Mouse (Mus musculus) heart, embryonic 15.5 days (tissue): ENCODE data around the gene AY074887. TPM values are rescaled to one million over a fixed set of nuclear protein-coding genes. Genes with fewer than 3 reads are reported as not detected.

Source experiments
- ATAC-seq: fragments of 200-750 bp; cut with Nextera tagmentation; replicated peaks from 2 replicates; pipeline ENCODE4 v1.8.0; 2017; ENCODE audit warnings: low read depth, moderate TSS enrichment; ENCODE audit not compliant: insufficient number of reproducible peaks, insufficient read depth, low FRiP score
- H3K27ac ChIP-seq: fragments of 300-500 bp; sonication (generic); 2 replicates; pipeline ENCODE4 v1.5.1; 2015; ENCODE audit warnings: mild to moderate bottlenecking, inconsistent platforms
- H3K27me3 ChIP-seq: fragments of 300-500 bp; sonication (generic); 2 replicates; pipeline ENCODE4 v1.6.1; 2015; ENCODE audit warnings: inconsistent platforms
- H3K36me3 ChIP-seq: fragments of 300-500 bp; sonication (generic); 2 replicates; pipeline ENCODE4 v1.6.1; 2015; ENCODE audit warnings: mild to moderate bottlenecking, inconsistent platforms
- H3K4me1 ChIP-seq: fragments of 300-500 bp; sonication (generic); replicated peaks from 2 replicates; pipeline ENCODE4 v1.6.1; 2015; ENCODE audit warnings: inconsistent platforms
- H3K4me2 ChIP-seq: fragments of 300-500 bp; sonication (generic); 2 replicates; pipeline ENCODE4 v1.6.1; 2015; ENCODE audit warnings: inconsistent platforms, mild to moderate bottlenecking, moderate library complexity
- H3K4me3 ChIP-seq: fragments of 300-500 bp; sonication (generic); 2 replicates; pipeline ENCODE4 v1.5.1; 2015; ENCODE audit warnings: mild to moderate bottlenecking, inconsistent platforms
- H3K9ac ChIP-seq: fragments of 300-500 bp; sonication (generic); 2 replicates; pipeline ENCODE4 v1.6.1; 2015; ENCODE audit warnings: mild to moderate bottlenecking, inconsistent platforms
- H3K9me3 ChIP-seq: fragments of 300-500 bp; sonication (generic); replicated peaks from 2 replicates; pipeline ENCODE4 v1.6.1; 2016; ENCODE audit warnings: inconsistent platforms
- WGBS: fragments of 180-500 bp; shearing (Covaris S2); methylation state at CpG from one replicate; pipeline ENCODE4 v1.1.7; 2015; ENCODE audit warnings: mixed read lengths; 5-methylcytosine and 5-hydroxymethylcytosine counted together
- polyA plus RNA-seq: library from polyadenylated mRNA; unstranded; fragments of >200 nt; fragmentation: Nextera tagmentation; extraction: Ambion mirVana; gene quantifications from 2 replicates; pipeline ENCODE4 v1.2.1, GENCODE M21; 2015

AY074887 gene
- polyA plus RNA-seq, 1 experiment from 2014 or later: 0.62 TPM

DNA sequence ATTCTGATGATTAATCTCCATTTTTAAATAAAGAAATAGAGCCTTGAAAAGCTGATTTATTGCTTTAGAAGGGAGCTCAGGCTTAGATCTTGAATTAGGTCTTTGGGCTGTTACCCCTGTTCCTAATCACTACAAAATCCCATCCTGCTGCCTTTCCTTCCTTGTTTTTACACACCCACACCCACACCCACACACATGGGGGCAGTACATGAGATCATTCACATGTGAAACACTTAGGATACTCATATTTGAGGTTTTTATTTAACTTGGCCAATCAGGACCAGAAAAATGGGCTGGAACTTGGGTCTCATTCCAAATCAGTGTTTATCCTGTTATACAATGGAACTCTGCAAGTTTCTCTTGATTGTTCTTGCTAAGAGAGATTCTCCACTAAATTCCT lies 1.3 kb downstream of the AY074887 start:
- Histone ChIP-seq H3K9me3 (no peaks in the 10 kb centered on the region), H3K27ac (no peak overlapping the region), H3K9ac (no peak overlapping the region), H3K4me3 (no peak overlapping the region), H3K27me3 (no peaks in the 10 kb centered on the region), H3K4me2 (no peak overlapping the region), H3K36me3 (peaks cover 21% of the 10 kb centered on the region; the same call in 1 of the 2 replicates), H3K4me1 (peaks cover 17% of the 10 kb centered on the region)
- ATAC-seq: no peak

DNA sequence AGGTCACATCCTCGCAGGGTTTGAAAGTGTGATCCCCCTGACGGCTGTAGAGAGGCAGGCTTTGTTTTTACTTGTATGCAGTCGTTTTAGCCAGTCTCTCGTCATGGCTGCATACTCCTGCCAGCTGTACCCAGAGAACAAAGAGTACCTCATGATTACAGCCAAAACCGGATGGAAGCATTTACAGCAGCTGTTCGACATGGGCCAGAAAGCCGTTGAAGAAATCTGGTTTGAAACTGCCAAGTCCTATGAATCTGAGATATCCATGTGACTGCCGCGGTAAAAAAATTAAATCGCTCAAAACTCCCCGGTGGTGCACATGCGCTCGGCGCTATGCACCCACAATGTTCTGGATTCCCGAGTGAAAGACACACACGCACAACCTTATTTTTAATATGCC lies 4.5 kb downstream of the AY074887 start:
- Histone ChIP-seq H3K9ac (no peak overlapping the region), H3K9me3 (no peaks in the 10 kb centered on the region), H3K36me3 (no peaks in the 10 kb centered on the region), H3K27me3 (no peaks in the 10 kb centered on the region), H3K4me3 (no peak overlapping the region), H3K4me1 (peaks cover under 1% of the 10 kb centered on the region), H3K4me2 (no peak overlapping the region), H3K27ac (no peak overlapping the region)
- no peak for ATAC-seq
- WGBS: 71% methylated on average over 16 of the region's 16 CpGs

DNA sequence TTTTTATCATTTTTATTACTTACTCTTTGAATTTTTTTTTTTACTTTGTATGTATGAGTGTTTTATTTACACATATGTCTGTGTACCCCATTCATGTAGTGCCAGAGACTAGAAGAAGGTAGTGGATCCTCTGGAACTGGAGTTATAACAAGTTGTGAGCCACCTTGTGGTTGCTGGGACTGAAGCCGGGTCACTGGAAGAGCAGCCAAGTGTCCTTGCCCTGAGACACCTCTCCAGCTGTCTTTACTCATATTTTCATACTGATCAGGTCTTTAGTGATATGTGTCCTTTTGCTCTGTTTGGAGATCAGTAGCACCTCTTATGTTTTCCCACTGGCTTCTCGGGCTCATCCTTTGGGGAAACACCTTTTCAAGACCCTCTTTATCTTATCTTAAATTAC lies 6.3 kb downstream of the AY074887 start:
- H3K9me3 ChIP-seq: no peaks in the 10 kb centered on the region
- H3K36me3 ChIP-seq: no peaks in the 10 kb centered on the region
- H3K27ac ChIP-seq: no peak overlapping the region
- 70% methylated on average over 2 of the region's 2 CpGs for WGBS
- H3K27me3 ChIP-seq: no peaks in the 10 kb centered on the region
- H3K9ac ChIP-seq: no peak overlapping the region
- H3K4me3 ChIP-seq: no peak overlapping the region
- no peaks in the 10 kb centered on the region for H3K4me1 ChIP-seq
- no peak for ATAC-seq
- no peak overlapping the region for H3K4me2 ChIP-seq

DNA sequence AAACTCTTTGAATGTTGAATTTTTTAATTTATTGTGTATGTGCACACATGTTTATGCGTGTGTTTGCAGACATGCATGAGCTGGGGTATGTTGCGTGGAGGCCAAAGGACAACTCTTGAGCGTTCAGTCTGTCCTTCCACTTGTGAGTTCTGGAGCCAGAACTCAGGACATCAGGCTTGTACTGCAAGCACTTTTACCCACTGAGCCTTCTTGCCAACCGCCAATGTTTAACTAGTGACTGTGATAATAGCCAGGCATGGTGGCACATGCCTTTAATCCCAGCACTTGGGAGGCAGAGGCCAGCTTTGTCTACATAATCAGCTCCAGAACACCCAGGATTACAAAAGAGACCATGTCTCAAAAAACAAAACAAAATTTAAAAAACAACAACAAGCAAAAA lies 8.7 kb downstream of the AY074887 start:
- Histone ChIP-seq H3K4me2 (no peak overlapping the region), H3K9ac (no peak overlapping the region), H3K4me1 (no peaks in the 10 kb centered on the region), H3K4me3 (no peak overlapping the region), H3K9me3 (no peaks in the 10 kb centered on the region), H3K27me3 (no peaks in the 10 kb centered on the region), H3K27ac (no peak overlapping the region), H3K36me3 (no peaks in the 10 kb centered on the region)
- ATAC-seq: no peak
- 77% methylated on average over 4 of the region's 4 CpGs for WGBS

DNA sequence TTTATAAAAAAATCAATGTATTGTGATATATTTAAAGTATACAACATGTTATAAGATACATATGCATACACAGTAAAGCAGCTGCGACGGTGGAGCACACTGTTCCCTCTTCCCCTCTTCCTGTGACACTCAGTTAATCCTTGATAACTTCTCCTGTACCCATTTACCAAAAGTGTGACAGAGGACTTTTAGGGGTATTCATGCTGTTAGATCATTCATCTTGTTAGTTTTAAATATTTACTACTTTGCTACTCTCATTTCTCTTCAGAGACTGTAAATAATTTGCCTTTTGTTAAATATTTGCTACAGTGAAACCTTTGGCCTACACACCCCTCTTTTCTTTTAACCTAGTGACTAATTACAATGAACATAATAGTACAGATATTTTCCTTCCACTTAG lies 18.4 kb downstream of the AY074887 start:
- H3K27me3 ChIP-seq: no peaks in the 10 kb centered on the region
- no peak overlapping the region for H3K4me3 ChIP-seq
- 70% methylated on average over 2 of the region's 2 CpGs for WGBS
- H3K9me3 ChIP-seq: no peaks in the 10 kb centered on the region
- no peaks in the 10 kb centered on the region for H3K36me3 ChIP-seq
- H3K4me2 ChIP-seq: no peak overlapping the region
- no peak for ATAC-seq
- no peaks in the 10 kb centered on the region for H3K4me1 ChIP-seq
- H3K27ac ChIP-seq: no peak overlapping the region
- H3K9ac ChIP-seq: no peak overlapping the region

DNA sequence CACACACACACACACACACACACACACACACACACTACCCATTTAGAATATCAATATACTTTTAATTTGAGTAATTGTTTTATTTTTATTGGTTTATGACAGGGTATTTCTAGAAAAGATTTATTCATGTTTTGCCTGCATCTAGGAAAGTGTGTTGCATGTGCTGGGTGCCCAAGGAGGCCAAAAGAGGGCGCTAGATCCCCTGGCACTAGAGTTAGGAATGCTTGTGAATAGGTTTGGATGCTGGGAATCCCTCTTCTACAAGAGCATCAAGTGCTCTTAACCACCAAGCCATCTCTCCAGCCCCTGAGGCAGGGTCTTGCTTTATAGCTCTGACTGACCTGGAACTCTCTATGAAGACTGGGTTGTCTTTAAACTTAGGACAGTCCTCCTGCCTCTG lies 19.0 kb downstream of the AY074887 start:
- ATAC-seq: no peak
- no peaks in the 10 kb centered on the region for H3K9me3 ChIP-seq
- H3K27me3 ChIP-seq: no peaks in the 10 kb centered on the region
- H3K4me3 ChIP-seq: no peak overlapping the region
- H3K4me1 ChIP-seq: no peaks in the 10 kb centered on the region
- 6% methylated on average over 1 of the region's 1 CpGs for WGBS
- H3K4me2 ChIP-seq: no peak overlapping the region
- H3K36me3 ChIP-seq: no peaks in the 10 kb centered on the region
- no peak overlapping the region for H3K27ac ChIP-seq
- H3K9ac ChIP-seq: no peak overlapping the region

DNA sequence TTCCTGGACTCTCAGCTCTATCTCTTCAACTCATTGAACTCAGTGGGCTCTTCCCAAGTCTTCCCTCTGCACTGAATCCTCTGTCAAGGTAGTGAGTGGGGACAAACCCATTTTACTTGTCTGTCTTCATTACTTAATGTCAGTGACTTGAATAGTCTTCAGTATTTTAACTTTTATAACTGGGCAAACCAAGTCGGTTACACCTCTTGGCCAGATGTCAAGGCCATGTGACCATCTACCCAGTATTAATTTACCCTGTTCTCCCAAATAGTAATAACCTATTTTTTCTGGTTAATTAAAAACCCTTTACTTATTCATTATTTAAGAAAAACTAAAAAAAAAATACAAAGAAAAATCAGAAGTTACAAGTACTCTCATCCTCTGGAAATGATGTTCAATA lies 20.1 kb downstream of the AY074887 start:
- no peaks in the 10 kb centered on the region for H3K27me3 ChIP-seq
- H3K36me3 ChIP-seq: no peaks in the 10 kb centered on the region
- H3K27ac ChIP-seq: no peak overlapping the region
- no peak overlapping the region for H3K9ac ChIP-seq
- ATAC-seq: no peak
- H3K4me3 ChIP-seq: no peak overlapping the region
- no peaks in the 10 kb centered on the region for H3K4me1 ChIP-seq
- 85% methylated on average over 1 of the region's 1 CpGs for WGBS
- H3K4me2 ChIP-seq: no peak overlapping the region
- H3K9me3 ChIP-seq: no peaks in the 10 kb centered on the region

DNA sequence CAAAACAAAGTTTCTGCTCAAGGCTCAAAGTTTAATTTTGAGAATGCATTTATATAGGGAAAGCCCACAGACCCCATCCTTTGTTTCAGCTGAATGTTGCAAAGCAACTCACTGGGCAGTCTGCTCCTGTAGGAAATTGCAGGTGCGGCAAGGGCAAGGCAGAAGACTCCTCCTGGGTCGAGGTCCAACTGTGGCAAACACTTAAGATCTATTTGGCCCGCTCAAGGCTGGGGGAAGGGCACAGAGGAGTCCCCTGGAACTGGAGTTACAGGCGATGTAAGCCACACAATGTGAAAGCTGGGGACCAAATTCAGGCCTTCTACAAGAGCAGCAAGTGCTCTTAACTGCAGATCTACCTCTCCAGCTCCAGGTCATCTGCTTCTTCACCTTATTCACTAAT lies 30.9 kb downstream of the AY074887 start:
- no peaks in the 10 kb centered on the region for H3K9me3 ChIP-seq
- no peak overlapping the region for H3K4me2 ChIP-seq
- no peaks in the 10 kb centered on the region for H3K27me3 ChIP-seq
- no peak overlapping the region for H3K27ac ChIP-seq
- H3K9ac ChIP-seq: no peak overlapping the region
- no peak overlapping the region for H3K4me3 ChIP-seq
- H3K4me1 ChIP-seq: peaks cover 11% of the 10 kb centered on the region; the same call in 1 of the 2 replicates
- no peak for ATAC-seq
- 57% methylated on average over 4 of the region's 4 CpGs for WGBS
- H3K36me3 ChIP-seq: peaks cover 8% of the 10 kb centered on the region; the same call in 1 of the 2 replicates

DNA sequence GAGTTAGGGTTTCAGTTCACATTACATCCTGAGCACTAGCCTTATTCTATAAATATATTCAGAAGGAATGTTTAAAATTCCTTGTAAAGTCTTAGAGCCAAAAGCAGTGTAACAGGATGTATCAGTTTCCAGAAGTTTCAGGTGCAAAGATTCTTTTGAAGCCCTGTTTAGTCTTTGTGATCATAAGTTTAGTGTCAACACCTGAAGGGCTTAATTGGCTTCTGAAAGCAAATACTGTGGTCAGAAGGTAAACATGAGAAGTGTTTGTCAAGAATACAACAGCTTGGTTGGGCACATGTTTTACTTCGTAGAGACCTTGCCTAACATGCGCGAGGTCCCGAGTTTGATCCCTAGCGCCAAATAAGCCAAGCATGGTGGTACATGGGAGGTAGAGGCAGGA lies 32.0 kb downstream of the AY074887 start:
- Histone ChIP-seq H3K27me3 (no peaks in the 10 kb centered on the region), H3K4me2 (no peak overlapping the region), H3K9me3 (no peaks in the 10 kb centered on the region), H3K4me1 (peaks cover 11% of the 10 kb centered on the region; the same call in 1 of the 2 replicates), H3K36me3 (peaks cover 8% of the 10 kb centered on the region; the same call in 1 of the 2 replicates), H3K9ac (no peak overlapping the region), H3K27ac (no peak overlapping the region), H3K4me3 (no peak overlapping the region)
- 95% methylated on average over 5 of the region's 5 CpGs for WGBS
- no peak for ATAC-seq

DNA sequence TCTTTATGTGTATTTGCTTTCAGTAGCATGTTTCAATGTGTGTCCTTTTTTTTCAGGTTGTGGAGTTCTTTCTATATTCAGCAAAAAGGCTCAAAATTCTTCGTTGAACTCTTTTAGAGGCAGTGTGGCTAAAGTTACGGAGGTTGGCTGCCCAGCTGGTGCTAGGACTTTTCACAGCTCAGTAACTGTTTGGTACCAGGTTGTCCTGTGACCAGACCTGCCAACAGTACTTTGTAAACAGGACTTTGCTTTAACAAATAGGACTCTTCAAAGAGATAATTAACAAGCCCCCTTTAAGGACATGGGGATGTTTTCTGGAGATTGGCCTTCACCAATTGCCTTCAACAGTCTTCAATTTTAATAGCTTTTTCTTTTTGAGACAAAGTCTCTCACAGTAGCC lies 32.6 kb downstream of the AY074887 start:
- Histone ChIP-seq H3K4me2 (peak overlapping the region; percentile 87), H3K36me3 (peaks cover 8% of the 10 kb centered on the region; the same call in 1 of the 2 replicates), H3K27ac (no peak overlapping the region), H3K4me3 (no peak overlapping the region), H3K9me3 (no peaks in the 10 kb centered on the region), H3K4me1 (peaks cover 11% of the 10 kb centered on the region; the same call in 1 of the 2 replicates), H3K9ac (no peak overlapping the region), H3K27me3 (no peaks in the 10 kb centered on the region)
- ATAC-seq: no peak
- WGBS: 77% methylated on average over 2 of the region's 2 CpGs

DNA sequence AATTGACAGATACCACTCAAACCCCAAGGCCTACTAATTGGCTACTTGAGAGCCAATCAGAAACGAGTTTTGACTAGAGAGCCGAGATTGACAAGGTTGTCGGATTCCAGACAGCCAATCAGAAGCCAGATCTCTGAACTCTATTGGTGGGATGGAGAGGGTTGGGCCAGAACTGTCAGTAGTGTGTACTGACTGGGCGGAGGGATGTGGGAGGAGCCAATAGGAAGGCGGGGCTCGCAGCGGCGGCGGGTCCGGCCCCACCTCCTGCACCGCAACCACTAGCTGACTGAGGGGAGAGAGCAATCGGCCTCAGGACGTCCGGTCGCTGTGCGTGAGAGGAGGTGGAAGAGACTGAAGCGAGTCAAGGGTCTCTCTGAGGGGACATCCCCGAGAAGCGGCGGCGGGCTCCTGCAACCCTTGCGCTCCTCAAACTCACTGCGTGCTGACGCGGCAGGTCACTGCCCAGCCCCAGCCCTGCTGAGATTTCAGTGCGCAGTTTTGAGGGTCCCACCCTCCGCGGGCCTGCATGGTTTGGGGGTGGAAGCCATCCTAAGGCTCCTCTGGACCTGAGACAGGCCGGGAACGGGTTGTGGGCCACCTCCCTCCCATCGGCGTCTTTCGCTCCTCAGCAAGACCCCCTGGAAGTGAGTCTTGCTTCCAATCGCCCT lies 33.7 kb downstream of the AY074887 start, which contains the start of gene Hykk:
Hykk (plus strand) TSS at position 274 of the 668 bp plus-strand sequence.
- peak; percentile 98 for ATAC-seq
- peak within 1 kb of the TSS; percentile 49 for H3K27ac ChIP-seq
- peak within 1 kb of the TSS; percentile 74 for H3K9ac ChIP-seq
- H3K4me3 ChIP-seq: peak within 1 kb of the TSS; percentile 72
- 1% methylated on average over 34 of the region's 34 CpGs for WGBS
- no peaks in the 10 kb centered on the region for H3K27me3 ChIP-seq
- peak within 1 kb of the TSS; percentile 87 for H3K4me2 ChIP-seq
- peaks cover 2% of the 10 kb centered on the region; the same call in 1 of the 2 replicates for H3K36me3 ChIP-seq
- no peaks in the 10 kb centered on the region for H3K9me3 ChIP-seq
- peaks cover 11% of the 10 kb centered on the region; the same call in 1 of the 2 replicates for H3K4me1 ChIP-seq

DNA sequence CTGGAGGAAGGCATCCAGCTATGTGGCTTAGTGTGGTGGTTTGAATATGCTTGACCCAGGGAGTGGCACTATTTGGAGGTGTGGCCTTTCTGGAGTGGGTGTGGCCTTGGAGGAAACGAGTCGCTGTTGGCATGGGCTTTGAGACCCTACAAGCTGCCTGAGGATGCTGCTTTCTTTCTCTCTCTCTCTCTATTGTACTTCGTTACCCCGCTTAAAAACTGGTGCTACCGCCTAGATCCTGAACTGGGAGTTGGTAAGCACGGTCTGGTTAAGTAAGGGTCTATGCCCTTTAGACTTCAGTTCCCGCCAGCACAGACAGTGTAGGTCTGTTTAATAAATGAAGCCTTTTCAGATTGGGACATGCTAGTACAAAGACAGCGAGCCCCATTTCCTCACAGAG lies 34.4 kb downstream of the AY074887 start:
- H3K9ac ChIP-seq: no peak overlapping the region
- no peaks in the 10 kb centered on the region for H3K9me3 ChIP-seq
- no peaks in the 10 kb centered on the region for H3K27me3 ChIP-seq
- peak; percentile 23 for ATAC-seq
- peak overlapping the region; percentile 87 for H3K4me2 ChIP-seq
- H3K27ac ChIP-seq: no peak overlapping the region
- WGBS: 68% methylated on average over 8 of the region's 8 CpGs
- peaks cover 11% of the 10 kb centered on the region; the same call in 1 of the 2 replicates for H3K4me1 ChIP-seq
- peaks cover 5% of the 10 kb centered on the region for H3K36me3 ChIP-seq
- peak overlapping the region; percentile 72; the same call in 1 of the 2 replicates for H3K4me3 ChIP-seq
